Mouse (Mus musculus): ENCODE results near the gene 2310034G01Rik.

GRCm38 (mm10) chr19:46300294-46301045, 49.6 kb downstream of the 2310034G01Rik start:
- TF ChIP-seq POLR2A (IDR thresholded peaks at IDR 0.05; ENCODE audit: low read depth, low read length) = no peak
- TF ChIP-seq CTCF (conservative IDR thresholded peaks at IDR 0.05; ENCODE audit: insufficient read depth, insufficient read length, low read depth, low read length) = no peak

Data from kidney, adult 2 months (tissue).